Mouse (Mus musculus): ENCODE data around the gene Gm10306. TPM values are rescaled to one million over a fixed set of nuclear protein-coding genes. Genes with fewer than 3 reads are reported as not detected.

Gene Gm10306
- 0.74 TPM in 1 of 2 replicates, not detected in the other for polyA plus RNA-seq (2015; fragmentation: Nextera tagmentation; extraction: Ambion mirVana)

DNA sequence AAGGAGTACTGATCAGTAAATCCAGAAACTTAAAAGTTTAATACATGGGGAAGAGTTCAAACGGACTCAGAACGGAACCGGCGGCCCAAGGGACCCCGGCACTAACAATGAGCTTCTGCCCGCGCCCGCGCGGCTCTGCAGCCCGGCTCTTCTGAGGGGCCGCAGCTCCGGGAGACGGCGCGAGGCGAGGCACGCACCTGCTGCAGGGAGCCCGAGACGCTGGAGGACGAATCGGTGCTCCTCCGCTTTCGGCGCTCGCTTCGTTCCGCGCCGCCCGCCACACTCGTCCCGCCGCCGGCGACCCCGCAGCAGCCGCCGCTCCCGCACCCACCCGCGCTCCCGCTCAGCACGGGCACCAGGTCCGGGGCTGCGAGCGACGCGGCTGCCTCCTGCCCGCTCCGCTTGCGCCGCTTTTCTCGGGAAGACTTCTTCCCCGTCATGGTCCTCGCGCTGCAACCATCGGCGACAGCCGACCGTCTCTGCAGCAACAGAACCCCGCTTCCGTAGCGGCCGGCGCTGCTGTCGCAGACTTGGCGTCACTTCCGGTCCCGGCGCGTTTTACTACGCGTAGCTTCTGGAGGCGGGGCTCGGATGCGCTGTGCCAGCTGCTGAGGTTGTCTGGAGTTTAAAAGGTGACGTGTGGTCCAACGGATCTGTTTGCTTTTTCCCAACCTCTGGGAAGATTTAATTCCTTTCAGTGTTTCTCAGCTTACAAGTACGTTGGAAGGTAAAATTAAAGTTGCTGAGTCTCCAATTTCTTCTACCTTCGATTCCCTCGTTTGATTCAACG lies at the start of gene Gm10306, which contains the start of gene Caap1:
Gm10306 (plus strand) TSS at position 282 of the 790 bp plus-strand sequence.
Caap1 (minus strand) TSS at position 532 of the 790 bp plus-strand sequence.
- Histone ChIP-seq H3K9ac (ENCODE audit: low read depth, low read length) (peak within 1 kb of the TSS; percentile 91), H3K27me3 (ENCODE audit: insufficient read depth, low read length) (no peaks in the 10 kb centered on the region), H3K4me1 (replicated peaks; ENCODE audit: insufficient read depth, low read length) (peaks cover 6% of the 10 kb centered on the region; the same call in 1 of the 2 replicates), H3K36me3 (ENCODE audit: insufficient read depth, low read length) (no peaks in the 10 kb centered on the region), H3K27ac (peak within 1 kb of the TSS; percentile 85), H3K4me2 (ENCODE audit: low read length) (peak within 1 kb of the TSS; percentile 64), H3K9me3 (replicated peaks; ENCODE audit: low read length) (no peaks in the 10 kb centered on the region), H3K4me3 (replicated peaks; ENCODE audit: low read depth, low read length) (peak within 1 kb of the TSS; percentile 96)
- peak; percentile 97 for ATAC-seq (replicated peaks; ENCODE audit: low FRiP score, low read depth)
- peak; percentile 93 for DNase-seq (ENCODE audit: low spot score)
- under 1% methylated on average over 75 of the region's 83 CpGs for WGBS
- TF ChIP-seq CTCF (IDR thresholded peaks at IDR 0.05; ENCODE audit: low read depth): no peak

- Histone ChIP-seq H3K9me3 (replicated peaks; ENCODE audit: low read length) (no peaks in the 10 kb centered on the region), H3K27ac (no peak overlapping the region), H3K4me1 (replicated peaks; ENCODE audit: insufficient read depth, low read length) (no peaks in the 10 kb centered on the region), H3K4me3 (replicated peaks; ENCODE audit: low read depth, low read length) (no peak overlapping the region), H3K27me3 (ENCODE audit: insufficient read depth, low read length) (no peaks in the 10 kb centered on the region), H3K36me3 (ENCODE audit: insufficient read depth, low read length) (0 out of 2 replicates have a peak, but pooled peaks cover 4% of the 10 kb centered on the region), H3K4me2 (ENCODE audit: low read length) (no peak overlapping the region), H3K9ac (ENCODE audit: low read depth, low read length) (no peak overlapping the region)
- WGBS: 92% methylated on average over 3 of the region's 3 CpGs
- no peak for DNase-seq (ENCODE audit: low spot score)
- no peak for TF ChIP-seq CTCF (IDR thresholded peaks at IDR 0.05; ENCODE audit: low read depth)
- ATAC-seq (replicated peaks; ENCODE audit: low FRiP score, low read depth): no peak
Observed at GRCm38 (mm10) chr4:94515366-94515765, 41.0 kb upstream of the Gm10306 start.

- H3K27me3 ChIP-seq (ENCODE audit: insufficient read depth, low read length): no peaks in the 10 kb centered on the region
- TF ChIP-seq CTCF (IDR thresholded peaks at IDR 0.05; ENCODE audit: low read depth): peak; percentile 77
- DNase-seq (ENCODE audit: low spot score) (peak; percentile 71), ATAC-seq (replicated peaks; ENCODE audit: low FRiP score, low read depth) (no peak)
- no peak overlapping the region for H3K9ac ChIP-seq (ENCODE audit: low read depth, low read length)
- H3K36me3 ChIP-seq (ENCODE audit: insufficient read depth, low read length): no peaks in the 10 kb centered on the region
- H3K9me3 ChIP-seq (replicated peaks; ENCODE audit: low read length): no peaks in the 10 kb centered on the region
- no peaks in the 10 kb centered on the region for H3K4me1 ChIP-seq (replicated peaks; ENCODE audit: insufficient read depth, low read length)
- WGBS: 60% methylated on average over 4 of the region's 4 CpGs
- no peak overlapping the region for H3K4me2 ChIP-seq (ENCODE audit: low read length)
- H3K4me3 ChIP-seq (replicated peaks; ENCODE audit: low read depth, low read length): no peak overlapping the region
- no peak overlapping the region for H3K27ac ChIP-seq
Observed at GRCm38 (mm10) chr4:94517631-94518030, 38.7 kb upstream of the Gm10306 start.

DNA sequence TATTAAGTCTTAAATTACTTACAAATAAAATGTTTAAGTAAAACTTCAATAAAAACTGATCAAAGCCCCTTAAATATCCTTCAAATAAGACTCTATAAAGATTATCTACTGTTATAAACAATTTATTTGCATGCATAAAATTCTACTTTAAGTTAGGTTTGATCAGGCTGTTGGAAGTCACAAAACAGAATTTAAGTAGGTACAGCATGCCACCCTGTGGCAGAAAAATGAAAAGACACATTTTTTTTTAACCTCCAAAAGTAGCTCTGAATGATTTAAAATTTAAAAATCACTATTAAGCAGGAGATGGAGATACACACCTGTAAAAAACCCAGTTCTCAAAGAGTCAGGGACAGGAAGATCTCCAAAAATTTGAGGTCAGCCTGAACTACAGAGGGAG lies 33.0 kb upstream of the Gm10306 start:
- DNase-seq (ENCODE audit: low spot score): peak; percentile 48
- no peak for ATAC-seq (replicated peaks; ENCODE audit: low FRiP score, low read depth)
- Histone ChIP-seq H3K36me3 (ENCODE audit: insufficient read depth, low read length) (no peaks in the 10 kb centered on the region), H3K9ac (ENCODE audit: low read depth, low read length) (no peak overlapping the region), H3K4me3 (replicated peaks; ENCODE audit: low read depth, low read length) (no peak overlapping the region), H3K27ac (no peak overlapping the region), H3K4me2 (ENCODE audit: low read length) (no peak overlapping the region), H3K9me3 (replicated peaks; ENCODE audit: low read length) (no peaks in the 10 kb centered on the region), H3K27me3 (ENCODE audit: insufficient read depth, low read length) (no peaks in the 10 kb centered on the region), H3K4me1 (replicated peaks; ENCODE audit: insufficient read depth, low read length) (no peaks in the 10 kb centered on the region)
- TF ChIP-seq CTCF (IDR thresholded peaks at IDR 0.05; ENCODE audit: low read depth): peak; percentile 65

DNA sequence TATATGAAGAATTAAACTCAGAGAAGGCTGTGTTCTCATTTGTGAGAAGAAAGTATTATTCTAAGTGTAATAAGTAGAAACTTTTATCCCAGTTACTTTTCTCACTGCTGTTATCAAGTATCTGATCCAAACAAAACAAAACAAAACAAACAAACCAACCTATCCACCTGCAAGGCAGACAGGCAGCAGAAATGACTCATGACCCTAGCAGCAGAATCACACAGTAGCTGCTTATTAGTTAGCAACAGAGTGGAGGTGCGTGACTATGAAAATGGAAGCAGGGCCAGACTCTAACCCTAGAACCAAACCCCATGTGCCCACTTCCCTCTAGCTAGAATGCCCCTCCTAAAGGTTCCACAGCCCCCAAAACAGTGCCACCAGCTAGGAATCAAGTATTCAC lies 26.9 kb upstream of the Gm10306 start:
- H3K27ac ChIP-seq: no peak overlapping the region
- H3K9me3 ChIP-seq (replicated peaks; ENCODE audit: low read length): no peaks in the 10 kb centered on the region
- H3K4me3 ChIP-seq (replicated peaks; ENCODE audit: low read depth, low read length): no peak overlapping the region
- no peak overlapping the region for H3K9ac ChIP-seq (ENCODE audit: low read depth, low read length)
- no peak for TF ChIP-seq CTCF (IDR thresholded peaks at IDR 0.05; ENCODE audit: low read depth)
- H3K36me3 ChIP-seq (ENCODE audit: insufficient read depth, low read length): no peaks in the 10 kb centered on the region
- no peak overlapping the region for H3K4me2 ChIP-seq (ENCODE audit: low read length)
- DNase-seq (ENCODE audit: low spot score) (no peak), ATAC-seq (replicated peaks; ENCODE audit: low FRiP score, low read depth) (no peak)
- H3K27me3 ChIP-seq (ENCODE audit: insufficient read depth, low read length): no peaks in the 10 kb centered on the region
- no peaks in the 10 kb centered on the region for H3K4me1 ChIP-seq (replicated peaks; ENCODE audit: insufficient read depth, low read length)
- 96% methylated on average over 1 of the region's 1 CpGs for WGBS

DNA sequence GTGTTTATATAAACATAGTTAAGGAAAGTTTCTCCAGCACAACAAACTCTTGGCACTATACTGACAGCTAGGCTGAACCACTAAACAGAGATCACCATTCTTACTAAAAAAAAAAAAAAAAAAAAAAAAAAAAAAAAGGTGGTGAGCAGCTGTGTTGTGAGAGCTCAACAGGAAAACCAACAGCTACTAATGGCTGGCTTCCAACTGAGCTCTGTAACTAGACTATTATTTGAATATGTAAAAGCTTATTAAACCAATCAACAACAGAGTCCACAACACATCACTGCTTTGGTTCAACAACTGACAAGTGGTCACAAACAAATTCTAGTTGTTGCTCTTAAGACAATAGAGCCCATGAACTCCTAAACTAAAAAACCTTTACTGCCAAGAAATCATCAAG lies 23.1 kb upstream of the Gm10306 start:
- H3K4me2 ChIP-seq (ENCODE audit: low read length): no peak overlapping the region
- H3K4me1 ChIP-seq (replicated peaks; ENCODE audit: insufficient read depth, low read length): no peaks in the 10 kb centered on the region
- no peak for ATAC-seq (replicated peaks; ENCODE audit: low FRiP score, low read depth)
- H3K27me3 ChIP-seq (ENCODE audit: insufficient read depth, low read length): no peaks in the 10 kb centered on the region
- H3K27ac ChIP-seq: no peak overlapping the region
- no peaks in the 10 kb centered on the region for H3K36me3 ChIP-seq (ENCODE audit: insufficient read depth, low read length)
- H3K9ac ChIP-seq (ENCODE audit: low read depth, low read length): no peak overlapping the region
- H3K4me3 ChIP-seq (replicated peaks; ENCODE audit: low read depth, low read length): no peak overlapping the region
- no peak for TF ChIP-seq CTCF (IDR thresholded peaks at IDR 0.05; ENCODE audit: low read depth)
- H3K9me3 ChIP-seq (replicated peaks; ENCODE audit: low read length): no peaks in the 10 kb centered on the region
- no peak for DNase-seq (ENCODE audit: low spot score)

Data from kidney, postnatal 0 days (tissue).